Mouse (Mus musculus): ENCODE measurements around the gene Mtmr12. TPM values are rescaled to one million over a fixed set of nuclear protein-coding genes. Genes with fewer than 3 reads are reported as not detected.

The Mtmr12 gene
- total and polyA plus RNA-seq, 3 experiments: 7.4 to 9.2 (median 8.8) TPM

GRCm38 (mm10) chr15:12266460-12266859 lies 61.6 kb downstream of the Mtmr12 start:
- WGBS: 53% methylated on average over 8 of the region's 8 CpGs
- H3K4me1 ChIP-seq (ENCODE audit: control insufficient read depth, insufficient read depth, low read length): no peaks in the 10 kb centered on the region
- no peak overlapping the region for H3K4me3 ChIP-seq
- H3K9ac ChIP-seq (ENCODE audit: low read depth, low read length): no peak overlapping the region
- DNase-seq: no peak
- intact Hi-C loops (cut with DNase I): loop anchor here (5.0 kb wide), 1 partner anchor 294 kb away; no protein-coding TSS in a partner anchor
- H3K79me2 ChIP-seq (replicated peaks; ENCODE audit: control insufficient read depth, insufficient read depth, low read length): no peaks in the 10 kb centered on the region
- no peaks in the 10 kb centered on the region for H3K27me3 ChIP-seq (ENCODE audit: control insufficient read depth, insufficient read depth, low read length)
- no peak for TF ChIP-seq EP300 (IDR thresholded peaks at IDR 0.05; ENCODE audit: insufficient read depth, low read depth, low read length)
- no peak for TF ChIP-seq CTCF (IDR thresholded peaks at IDR 0.05)
- TF ChIP-seq POLR2A (IDR thresholded peaks at IDR 0.05; ENCODE audit: insufficient read depth, low read depth, low read length): no peak
- H3K27ac ChIP-seq: no peak overlapping the region
- H3K36me3 ChIP-seq (ENCODE audit: control insufficient read depth, insufficient read depth, low read length): no peaks in the 10 kb centered on the region

GRCm38 (mm10) chr15:12268021-12268420 lies 63.2 kb downstream of the Mtmr12 start:
- Histone ChIP-seq H3K4me1 (ENCODE audit: control insufficient read depth, insufficient read depth, low read length) (no peaks in the 10 kb centered on the region), H3K27ac (no peak overlapping the region), H3K36me3 (ENCODE audit: control insufficient read depth, insufficient read depth, low read length) (no peaks in the 10 kb centered on the region), H3K9ac (ENCODE audit: low read depth, low read length) (no peak overlapping the region), H3K79me2 (replicated peaks; ENCODE audit: control insufficient read depth, insufficient read depth, low read length) (no peaks in the 10 kb centered on the region), H3K4me3 (no peak overlapping the region), H3K27me3 (ENCODE audit: control insufficient read depth, insufficient read depth, low read length) (no peaks in the 10 kb centered on the region)
- DNase-seq: peak; percentile 63 to 79
- TF ChIP-seq CTCF (IDR thresholded peaks at IDR 0.05): peak; percentile 91
- TF ChIP-seq EP300 (IDR thresholded peaks at IDR 0.05; ENCODE audit: insufficient read depth, low read depth, low read length): peak; percentile 87
- no peak for TF ChIP-seq POLR2A (IDR thresholded peaks at IDR 0.05; ENCODE audit: insufficient read depth, low read depth, low read length)
- WGBS: 54% methylated on average over 1 of the region's 1 CpGs
- intact Hi-C loops (cut with DNase I): loop anchor here (1.0 to 5.0 kb wide), 3 partner anchors 72 to 296 kb away; no protein-coding TSS in a partner anchor

GRCm38 (mm10) chr15:12271340-12271739 lies 66.5 kb downstream of the Mtmr12 start:
- Histone ChIP-seq H3K4me1 (ENCODE audit: control insufficient read depth, insufficient read depth, low read length) (no peaks in the 10 kb centered on the region; the same call in 1 of the 2 replicates), H3K27ac (no peak overlapping the region), H3K27me3 (ENCODE audit: control insufficient read depth, insufficient read depth, low read length) (no peaks in the 10 kb centered on the region), H3K4me3 (no peak overlapping the region), H3K9ac (ENCODE audit: low read depth, low read length) (no peak overlapping the region), H3K36me3 (ENCODE audit: control insufficient read depth, insufficient read depth, low read length) (no peaks in the 10 kb centered on the region), H3K79me2 (replicated peaks; ENCODE audit: control insufficient read depth, insufficient read depth, low read length) (no peaks in the 10 kb centered on the region)
- TF ChIP-seq EP300 (IDR thresholded peaks at IDR 0.05; ENCODE audit: insufficient read depth, low read depth, low read length) (no peak), POLR2A (IDR thresholded peaks at IDR 0.05; ENCODE audit: insufficient read depth, low read depth, low read length) (no peak), CTCF (IDR thresholded peaks at IDR 0.05) (no peak)
- DNase-seq: no peak
- 91% methylated on average over 9 of the region's 9 CpGs for WGBS
- intact Hi-C loops (cut with DNase I): loop anchor here (5.0 kb wide), 2 partner anchors 86 to 526 kb away; no protein-coding TSS in a partner anchor

- Histone ChIP-seq H3K4me1 (ENCODE audit: control insufficient read depth, insufficient read depth, low read length) (no peaks in the 10 kb centered on the region; the same call in 1 of the 2 replicates), H3K4me3 (no peak overlapping the region), H3K79me2 (replicated peaks; ENCODE audit: control insufficient read depth, insufficient read depth, low read length) (no peaks in the 10 kb centered on the region), H3K9ac (ENCODE audit: low read depth, low read length) (no peak overlapping the region), H3K36me3 (ENCODE audit: control insufficient read depth, insufficient read depth, low read length) (no peaks in the 10 kb centered on the region), H3K27ac (no peak overlapping the region), H3K27me3 (ENCODE audit: control insufficient read depth, insufficient read depth, low read length) (no peaks in the 10 kb centered on the region)
- 55% methylated on average over 12 of the region's 12 CpGs for WGBS
- TF ChIP-seq POLR2A (IDR thresholded peaks at IDR 0.05; ENCODE audit: insufficient read depth, low read depth, low read length): no peak
- no peak for TF ChIP-seq CTCF (IDR thresholded peaks at IDR 0.05)
- no peak for TF ChIP-seq EP300 (IDR thresholded peaks at IDR 0.05; ENCODE audit: insufficient read depth, low read depth, low read length)
- DNase-seq: no peak
- intact Hi-C loops (cut with DNase I): loop anchor here (5.0 kb wide), 2 partner anchors 84 to 524 kb away; no protein-coding TSS in a partner anchor
Observed at GRCm38 (mm10) chr15:12273325-12274052, 68.7 kb downstream of the Mtmr12 start.

GRCm38 (mm10) chr15:12274053-12274769 lies 69.4 kb downstream of the Mtmr12 start:
- Histone ChIP-seq H3K27me3 (ENCODE audit: control insufficient read depth, insufficient read depth, low read length) (no peaks in the 10 kb centered on the region), H3K4me3 (no peak overlapping the region), H3K79me2 (replicated peaks; ENCODE audit: control insufficient read depth, insufficient read depth, low read length) (no peaks in the 10 kb centered on the region), H3K9ac (ENCODE audit: low read depth, low read length) (no peak overlapping the region), H3K36me3 (ENCODE audit: control insufficient read depth, insufficient read depth, low read length) (no peaks in the 10 kb centered on the region), H3K4me1 (ENCODE audit: control insufficient read depth, insufficient read depth, low read length) (no peaks in the 10 kb centered on the region; the same call in 1 of the 2 replicates), H3K27ac (no peak overlapping the region)
- intact Hi-C loops (cut with DNase I): loop anchor here (5.0 kb wide), 2 partner anchors 83 to 523 kb away; no protein-coding TSS in a partner anchor
- TF ChIP-seq POLR2A (IDR thresholded peaks at IDR 0.05; ENCODE audit: insufficient read depth, low read depth, low read length): no peak
- no peak for TF ChIP-seq EP300 (IDR thresholded peaks at IDR 0.05; ENCODE audit: insufficient read depth, low read depth, low read length)
- TF ChIP-seq CTCF (IDR thresholded peaks at IDR 0.05): peak; percentile 33; the same call in 1 of the 2 replicates
- WGBS: 71% methylated on average over 4 of the region's 4 CpGs
- DNase-seq: no peak
